Mouse (Mus musculus) left cerebral cortex, postnatal 14 days (tissue): Measurements from ENCODE around the gene Nfkbia. TPM values are rescaled to one million over a fixed set of nuclear protein-coding genes. Genes with fewer than 3 reads are reported as not detected.

ENCODE experiments used
- DNase-seq, 2 experiments: peaks; one replicate each; pipeline ENCODE4 v3.0.0; 2021 to 2022; ENCODE audit warnings: low spot score in 2 of 2, mixed read lengths in 1 of 2
- intact Hi-C: fragments of 180-260 bp; cut with DNase I; formaldehyde crosslinking; loops from one replicate; pipeline ENCODE4 v1.15.1; 2025
- total RNA-seq, 2 experiments: library from RNA; stranded (reverse); gene quantifications; 2 replicates each; pipeline ENCODE4 v1.2.3; 2021

Gene Nfkbia
- total RNA-seq, 2 experiments from 2014 or later: 28.3 to 46.4 TPM

DNA sequence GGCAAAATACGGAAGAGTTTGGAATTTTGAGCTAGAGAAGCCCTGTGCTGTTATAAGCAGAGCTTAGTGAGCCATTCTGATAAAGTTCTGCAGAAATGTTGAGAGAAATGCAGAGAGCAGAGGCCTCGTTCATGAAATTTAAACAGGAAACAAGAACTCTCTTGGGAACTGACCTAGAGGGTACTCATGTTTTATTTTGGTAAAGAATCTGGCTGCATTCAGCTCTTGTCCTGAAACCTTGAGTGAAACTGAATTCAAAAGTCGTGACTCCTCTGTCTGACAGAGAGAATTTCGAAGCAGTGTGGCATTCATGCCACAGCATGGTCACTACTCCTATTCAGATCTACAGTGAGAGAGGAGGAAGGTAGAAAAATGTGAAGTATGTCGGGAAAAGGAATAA lies 39.6 kb downstream of the Nfkbia start:
- intact Hi-C loops: no loop called here
- DNase-seq: no peak

DNA sequence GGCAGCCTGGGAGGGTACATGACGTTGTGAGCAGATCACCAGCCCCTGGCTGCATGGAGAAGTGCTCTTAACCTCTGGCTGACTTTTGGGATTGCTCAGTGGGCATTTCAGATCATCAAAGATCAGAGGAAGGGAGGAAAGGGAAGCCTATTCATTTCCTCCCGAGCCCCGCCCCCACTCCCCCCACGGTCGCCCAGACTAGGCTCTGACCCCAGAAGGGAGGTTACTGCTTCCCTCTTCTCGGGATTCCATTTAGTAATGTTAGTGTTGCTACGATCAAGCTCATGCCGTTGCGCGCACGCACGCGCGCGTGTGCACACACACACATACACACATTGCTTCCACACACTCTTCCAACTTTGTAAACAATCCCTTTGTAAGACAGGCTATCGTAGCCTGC lies 42.0 kb downstream of the Nfkbia start:
- intact Hi-C loops: no loop called here

DNA sequence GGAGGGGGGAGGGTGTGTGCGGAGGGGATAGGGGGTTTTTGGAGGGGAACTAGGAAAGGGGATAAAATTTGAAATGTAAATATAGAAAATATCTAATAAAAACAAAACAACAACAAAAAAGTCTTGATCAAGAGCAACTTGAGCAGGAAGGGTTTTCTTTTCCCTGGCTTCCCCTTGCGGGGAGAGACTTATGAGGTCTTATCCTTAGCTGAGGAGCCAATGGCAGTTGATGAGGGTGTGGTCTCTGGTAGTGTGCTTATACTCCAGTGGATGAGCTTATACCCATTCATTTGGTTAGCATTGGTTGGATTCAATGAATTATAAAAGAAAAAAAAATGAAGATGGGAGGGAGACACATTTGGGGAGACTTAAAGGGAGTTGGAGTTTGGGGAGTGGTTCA lies 43.4 kb downstream of the Nfkbia start:
- intact Hi-C loops: no loop called here
- no peak for DNase-seq

More for the DNA sequence above, 42.0 kb downstream of the Nfkbia start:
- DNase-seq: no peak

DNA sequence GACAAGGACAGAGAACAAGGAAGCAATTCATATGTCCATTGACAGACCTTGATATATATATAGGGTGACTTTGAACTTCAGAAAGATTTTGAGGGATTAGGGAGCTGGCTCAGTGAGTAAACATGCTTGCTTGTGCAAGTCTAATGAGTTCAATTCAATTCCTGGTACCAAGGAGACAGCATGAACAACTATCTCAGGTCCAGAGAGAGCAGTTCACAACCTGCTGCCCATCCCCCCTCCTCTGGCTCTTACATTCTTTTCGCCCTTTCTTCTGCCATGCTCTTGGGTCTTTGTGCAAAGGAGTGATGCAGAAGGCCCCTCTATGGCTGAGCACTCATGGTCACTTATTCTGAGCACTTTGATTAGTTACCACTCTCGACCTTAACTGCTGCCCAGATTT lies 44.0 kb downstream of the Nfkbia start:
- DNase-seq: no peak
- intact Hi-C loops: no loop called here

DNA sequence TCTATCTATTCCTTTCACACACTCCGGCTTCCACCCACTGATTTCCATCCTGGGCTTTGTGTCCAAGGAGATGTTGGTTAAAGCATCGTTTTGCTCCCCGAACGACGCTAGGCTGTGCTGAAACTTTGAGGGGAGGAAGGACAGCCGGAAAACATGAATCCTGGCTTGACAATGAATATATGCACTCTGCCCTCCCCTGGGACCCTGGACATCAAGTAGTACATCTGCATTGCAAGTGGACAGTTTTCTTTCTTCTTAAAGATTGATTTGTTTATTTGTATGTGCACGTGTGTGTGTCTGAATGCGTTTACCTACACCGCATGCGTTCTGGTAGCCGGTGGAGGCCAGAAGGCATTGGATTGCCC lies 45.1 kb downstream of the Nfkbia start:
- intact Hi-C loops: loop anchor here (2.0 kb wide), 1 partner anchor 45 kb away; the partner anchor contains the start of gene Nfkbia
- DNase-seq: no peak

DNA sequence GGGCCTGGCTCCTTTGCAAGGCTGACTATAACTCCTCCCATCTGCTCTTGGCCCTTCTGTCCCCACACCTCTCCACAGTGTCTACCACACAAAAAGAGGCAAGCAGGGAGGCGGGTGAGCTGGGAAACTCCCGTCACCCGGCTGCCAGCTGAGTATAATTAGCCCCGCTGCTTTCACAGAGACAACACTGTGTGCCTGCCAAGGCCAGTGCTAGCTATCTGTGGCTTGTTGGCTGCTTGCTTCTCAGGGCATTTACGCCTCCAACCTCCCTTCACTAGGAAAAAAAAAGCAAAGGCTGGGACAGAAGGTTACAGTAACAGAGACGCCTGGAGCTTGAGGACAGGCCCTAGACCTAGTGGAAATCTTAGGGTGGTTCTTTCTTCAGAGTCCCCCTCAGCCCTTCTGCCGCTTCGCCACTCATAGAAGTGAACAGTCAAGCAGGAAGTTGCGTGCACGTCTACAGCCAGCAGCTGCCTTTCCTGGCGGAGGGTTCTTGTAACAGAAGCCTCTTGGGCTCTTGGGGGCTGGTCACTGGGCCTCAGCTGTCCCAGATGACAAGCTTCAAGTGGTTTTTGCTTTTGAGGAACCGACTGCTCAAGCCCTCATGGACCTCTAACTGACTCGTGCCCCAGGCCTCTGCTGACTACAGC lies 45.6 kb downstream of the Nfkbia start:
- DNase-seq: peak; percentile 83 to 94
- intact Hi-C loops: loop anchor here (2.0 kb wide), 1 partner anchor 46 kb away; the partner anchor contains the start of gene Nfkbia

DNA sequence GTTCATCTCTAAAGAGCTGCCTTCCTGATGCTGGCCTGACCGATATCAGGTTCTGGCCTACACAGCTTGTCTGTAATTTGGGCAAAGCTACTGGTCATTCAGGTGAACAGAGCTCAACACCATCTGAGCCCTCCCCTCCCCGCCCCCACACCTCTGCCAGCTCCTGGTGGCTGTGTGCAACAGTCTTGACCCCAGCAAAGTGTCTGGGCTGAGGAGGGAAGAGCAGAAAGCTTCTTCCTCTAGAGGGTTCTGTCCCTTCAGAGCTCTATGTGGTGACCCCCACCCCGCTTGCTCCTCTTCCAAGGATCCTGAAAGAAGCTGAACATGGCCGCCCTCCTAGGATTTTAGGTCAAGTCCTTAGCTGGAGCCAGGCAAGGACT lies 46.1 kb downstream of the Nfkbia start:
- no peak for DNase-seq
- intact Hi-C loops: loop anchor here (2.0 kb wide), 1 partner anchor 46 kb away; the partner anchor contains the start of gene Nfkbia

DNA sequence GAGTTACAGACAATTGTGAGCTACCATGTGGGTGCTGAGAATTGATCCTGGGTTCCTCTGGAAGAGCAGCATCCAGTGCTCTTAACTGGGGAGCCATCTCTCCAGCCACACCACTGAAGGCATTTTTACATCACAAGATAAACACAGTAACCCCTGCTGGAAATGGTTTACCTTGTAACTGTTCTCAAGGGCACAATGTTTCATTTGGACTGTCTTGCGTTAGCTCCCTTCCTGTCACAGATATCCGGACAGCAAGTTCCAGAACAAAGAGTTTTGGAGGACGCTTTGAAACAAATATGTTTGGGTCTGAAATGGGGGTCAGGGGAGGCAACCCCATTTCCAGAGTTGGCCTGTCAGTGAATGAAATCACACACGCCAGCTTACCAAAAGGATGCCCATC lies 46.9 kb downstream of the Nfkbia start:
- intact Hi-C loops: no loop called here

DNA sequence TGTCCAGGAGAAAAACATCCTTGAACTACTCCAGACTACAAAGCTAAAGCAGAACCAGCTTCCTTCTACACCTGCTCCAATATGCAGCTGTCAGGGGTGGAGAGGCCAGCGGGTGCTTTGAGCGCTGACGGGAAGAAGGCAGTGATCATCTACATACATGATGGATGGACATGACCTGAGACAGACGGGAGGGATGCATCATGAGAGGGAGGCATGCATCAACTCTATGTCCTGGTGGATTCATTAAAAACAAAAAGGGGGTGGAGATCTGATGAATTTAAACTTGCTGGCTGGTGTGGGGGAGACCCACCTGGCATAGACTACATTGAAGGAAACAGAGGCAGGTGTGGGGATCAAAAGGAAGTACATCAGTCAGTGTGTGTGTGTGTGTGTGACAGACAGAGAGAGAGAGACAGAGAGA lies 48.4 kb downstream of the Nfkbia start:
- intact Hi-C loops: no loop called here
- no peak for DNase-seq

More for the DNA sequence above, 46.9 kb downstream of the Nfkbia start:
- no peak for DNase-seq

DNA sequence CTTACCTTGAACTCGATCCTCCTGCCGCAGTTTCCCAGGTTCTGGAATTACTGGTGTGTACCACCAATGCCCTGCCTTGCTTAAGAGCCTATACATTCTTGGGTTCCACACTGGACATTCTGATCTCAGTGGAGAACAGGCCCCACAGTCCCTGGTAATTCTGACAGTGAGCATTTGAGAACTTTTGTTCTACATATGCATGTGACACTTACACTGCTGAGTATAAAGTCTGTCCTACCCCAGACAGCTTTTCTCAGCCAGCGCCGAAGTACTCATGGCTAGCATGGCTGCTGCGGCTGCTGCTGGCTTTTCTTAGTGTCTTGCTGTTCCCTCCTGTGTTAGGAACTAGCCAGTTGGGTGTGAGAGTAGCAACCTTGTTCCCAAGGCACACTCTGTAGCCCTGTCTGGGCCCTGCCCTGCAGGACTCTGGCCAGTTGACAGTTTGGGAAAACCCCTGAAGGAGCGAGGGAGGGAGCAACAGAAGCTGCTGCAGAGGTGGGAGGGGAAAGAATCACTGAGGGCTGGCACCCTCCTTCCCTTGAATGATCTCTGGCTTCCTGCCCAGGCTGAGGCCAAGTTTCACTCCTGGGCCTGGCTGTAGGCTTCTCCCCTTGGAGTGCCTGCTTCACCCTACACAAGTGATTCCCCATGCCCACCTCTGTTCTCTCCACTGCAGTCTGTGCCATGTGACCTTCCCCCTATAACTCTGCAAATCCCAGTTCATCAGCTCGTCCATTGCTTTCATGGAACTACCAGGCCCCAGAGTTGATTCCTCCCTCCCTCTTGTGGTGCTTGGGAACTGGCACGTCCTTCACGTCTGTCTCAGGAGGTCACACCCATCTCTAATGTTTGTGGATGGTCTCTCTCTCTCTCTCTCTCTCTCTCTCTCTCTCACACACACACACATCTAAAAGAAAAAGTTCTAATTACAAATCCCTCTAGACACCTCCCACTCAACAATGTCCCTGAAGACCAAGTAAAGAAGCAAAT lies 49.3 kb downstream of the Nfkbia start:
- intact Hi-C loops: no loop called here
- DNase-seq: peak; percentile 50 to 57

DNA sequence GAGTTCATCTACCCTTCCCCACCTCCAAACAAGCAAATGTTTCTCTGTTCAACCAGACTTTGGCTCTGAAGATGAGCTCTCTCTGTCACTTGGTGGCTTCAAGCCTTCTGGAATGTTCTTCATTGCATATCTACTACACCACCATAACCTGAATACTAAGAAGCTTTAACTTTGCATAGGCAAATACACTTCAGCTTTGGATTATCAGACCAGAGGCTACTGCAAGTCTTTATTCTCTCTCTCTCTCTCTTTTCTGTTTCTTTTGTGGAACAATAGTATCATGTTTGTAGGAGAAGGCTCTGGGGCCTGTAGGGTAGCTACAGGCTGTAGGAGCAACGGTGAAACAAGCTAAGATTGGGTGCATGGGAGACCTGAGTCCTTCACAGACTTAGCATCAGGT lies 50.2 kb downstream of the Nfkbia start:
- intact Hi-C loops: no loop called here
- DNase-seq: no peak

DNA sequence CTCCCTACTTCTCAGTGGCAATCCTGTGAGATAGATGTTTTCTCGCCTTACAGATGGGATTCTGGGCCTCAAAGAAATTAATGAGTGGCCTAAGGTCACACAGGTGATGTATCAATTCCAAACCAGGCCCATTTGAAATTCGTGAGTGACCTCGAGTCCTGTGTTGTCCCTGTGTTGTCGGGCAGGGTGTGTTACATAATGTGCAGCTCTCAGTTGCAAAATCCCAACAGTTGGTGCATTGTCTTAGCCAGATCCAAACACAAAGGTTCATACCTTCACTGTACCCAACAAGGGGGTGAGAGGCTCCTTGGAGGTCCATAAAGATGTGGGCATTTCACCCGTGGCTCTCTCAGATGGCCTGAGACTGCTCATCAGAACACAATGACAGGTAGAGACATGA lies 52.0 kb downstream of the Nfkbia start:
- intact Hi-C loops: no loop called here
- DNase-seq: no peak

Other genes starting within 250 kb of the Nfkbia start
- 1 to 10 TPM; 7.1 to 8.7 TPM for gene 1110008L16Rik, start 193.1 kb downstream of the Nfkbia start, total RNA-seq
- gene Ppp2r3c, start 189.6 kb downstream of the Nfkbia start, total RNA-seq: 10 to 100 TPM in 1 of 2 experiments, 1 to 10 TPM in 1; 10.0 to 13.5 TPM
- 100 to 1,000 TPM; 139 to 142 TPM for gene Psma6, start 108.4 kb downstream of the Nfkbia start, total RNA-seq
- gene Aldoart2, start 72.6 kb upstream of the Nfkbia start, total RNA-seq: not detected
- gene Insm2, start 106.8 kb upstream of the Nfkbia start, total RNA-seq: under 1 TPM; 0.37 to 0.49 TPM